Mouse (Mus musculus) ES-Bruce4 (cell line): Measurements from ENCODE around the gene Mettl9.

Experiments
- CTCF ChIP-seq: IDR thresholded peaks from one replicate; pipeline ENCODE4 v1.8.1; 2011; ENCODE audit warnings: low read depth, low read length
- EP300 ChIP-seq: IDR thresholded peaks from 2 replicates; pipeline ENCODE4 v1.6.1; 2011; ENCODE audit warnings: low read depth, low read length; ENCODE audit not compliant: insufficient read depth
- POLR2A ChIP-seq: IDR thresholded peaks from one replicate; pipeline ENCODE4 v1.8.1; 2011; ENCODE audit warnings: low read length; ENCODE audit not compliant: insufficient read depth

GRCm38 (mm10) chr7:121085500-121085899 is 51.3 kb downstream of the Mettl9 start:
- no peak for TF ChIP-seq CTCF
- no peak for TF ChIP-seq POLR2A
- no peak for TF ChIP-seq EP300
